Mouse (Mus musculus): ENCODE data around the gene Rpp40.

Rpp40 gene

DNA sequence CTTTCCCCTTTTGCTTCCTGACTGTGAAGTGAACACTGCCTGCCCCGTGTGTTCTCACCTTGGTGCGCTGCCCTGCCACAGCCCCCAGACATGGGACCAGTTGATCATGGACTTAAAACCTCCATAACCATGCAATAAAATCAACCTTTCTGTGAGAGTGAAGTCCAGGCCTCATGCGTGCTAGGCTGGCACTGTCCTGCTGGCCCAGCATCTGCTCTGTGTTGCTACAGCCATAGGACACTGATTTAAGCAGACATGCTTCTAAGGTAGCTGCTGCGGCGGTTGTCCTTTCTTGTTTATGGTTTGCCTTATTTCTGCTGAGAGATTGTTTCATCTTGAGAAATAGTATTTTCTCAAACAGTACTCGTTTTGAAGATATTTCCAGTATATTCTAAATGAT lies 54.6 kb downstream of the Rpp40 start:
- no peak for DNase-seq (ENCODE audit: low read depth)

DNA sequence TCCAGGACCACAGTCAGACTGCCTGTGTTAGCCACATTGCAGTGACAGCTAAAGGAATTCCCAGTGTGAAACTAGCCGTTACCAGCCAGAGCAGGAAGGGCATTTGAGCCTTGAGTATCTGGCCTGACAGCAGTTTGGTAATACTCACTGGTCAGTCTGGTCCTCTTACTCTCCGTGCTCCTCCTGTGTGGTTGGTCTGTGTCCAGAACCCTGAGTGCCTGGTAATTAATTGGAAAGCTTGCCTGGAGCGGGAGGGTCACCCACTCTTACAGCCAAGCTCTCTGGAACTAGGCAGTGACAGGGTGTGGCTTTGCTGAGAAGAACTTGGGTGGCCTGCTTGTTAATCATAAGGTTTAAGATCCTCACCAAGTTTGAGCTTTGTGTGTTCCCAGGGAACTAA lies 57.5 kb downstream of the Rpp40 start:
- DNase-seq (ENCODE audit: low read depth) = no peak

DNA sequence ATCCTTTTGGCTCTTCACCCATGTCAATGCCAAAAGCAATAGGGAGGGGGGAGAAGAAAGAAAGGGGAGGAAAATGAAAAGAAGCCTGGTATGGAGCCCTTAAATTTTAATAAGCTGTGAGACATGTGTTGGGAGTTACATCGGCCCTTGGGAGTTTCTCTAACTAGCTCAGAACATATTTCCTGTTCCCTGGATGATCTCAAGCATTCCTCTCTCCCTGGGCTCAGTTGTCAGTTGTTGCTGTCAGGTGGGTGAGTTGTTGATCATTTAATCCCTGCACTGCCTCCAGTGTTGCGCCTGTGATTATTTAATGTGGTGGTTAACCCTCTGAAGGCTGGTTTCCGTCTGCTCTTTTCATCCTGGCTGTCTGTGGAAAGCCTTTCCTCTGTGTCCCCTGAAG lies 60.9 kb downstream of the Rpp40 start:
- DNase-seq (ENCODE audit: low read depth) = no peak
